Mouse (Mus musculus) embryonic fibroblast, embryonic 13.5 days (primary cell): ENCODE results near the gene Gm20458. TPM values are rescaled to one million over a fixed set of nuclear protein-coding genes. Genes with fewer than 3 reads are reported as not detected.

ENCODE experiments used
- H3K27ac ChIP-seq: 2 replicates; pipeline ENCODE4 v1.5.1; 2012; ENCODE audit warnings: low read length, control low read depth, inconsistent platforms; ENCODE audit not compliant: insufficient read depth
- H3K4me1 ChIP-seq: 2 replicates; pipeline ENCODE4 v1.6.1; 2011; ENCODE audit warnings: low read length; ENCODE audit not compliant: control insufficient read depth, insufficient read depth
- H3K4me3 ChIP-seq: 2 replicates; pipeline ENCODE4 v1.5.1; 2011; ENCODE audit warnings: mild to moderate bottlenecking, control low read depth, low read length; ENCODE audit not compliant: insufficient read depth
- CTCF ChIP-seq: IDR thresholded peaks from 2 replicates; pipeline ENCODE4 v1.5.1; 2011; ENCODE audit warnings: mild to moderate bottlenecking, control low read depth, low read length, moderate library complexity, borderline replicate concordance; ENCODE audit not compliant: insufficient read depth
- POLR2A ChIP-seq: IDR thresholded peaks from 2 replicates; pipeline ENCODE4 v1.6.1; 2011; ENCODE audit warnings: low read depth, mild to moderate bottlenecking, control low read depth, low read length, moderate library complexity
- polyA plus RNA-seq: library from polyadenylated mRNA; stranded (reverse); fragments of >200 nt; gene quantifications from 2 replicates; pipeline ENCODE4 v1.2.4, GENCODE M21; 2011; ENCODE audit warnings: low read depth; ENCODE audit not compliant: missing spikeins, insufficient read length

Gene Gm20458
- polyA plus RNA-seq, 1 experiment: 4.1 TPM

GRCm38 (mm10) chr2:164442315-164443050, 18.3 kb upstream of the Gm20458 start:
- H3K4me3 ChIP-seq: peak overlapping the region; percentile 66
- TF ChIP-seq POLR2A: no peak; the same call in 1 of the 2 replicates
- peaks cover 10% of the 10 kb centered on the region for H3K4me1 ChIP-seq
- H3K27ac ChIP-seq: peak overlapping the region; percentile 68

GRCm38 (mm10) chr2:164443051-164443437, 17.7 kb upstream of the Gm20458 start:
- Histone ChIP-seq H3K27ac (peak overlapping the region; percentile 68), H3K4me3 (peak overlapping the region; percentile 66), H3K4me1 (peaks cover 6% of the 10 kb centered on the region; the same call in 1 of the 2 replicates)
- TF ChIP-seq CTCF (no peak), POLR2A (peak; percentile 98)

- Histone ChIP-seq H3K4me3 (peak within 1 kb of the TSS; percentile 66), H3K27ac (peak within 1 kb of the TSS; percentile 68), H3K4me1 (peaks cover 3% of the 10 kb centered on the region; the same call in 1 of the 2 replicates)
- TF ChIP-seq POLR2A (no peak), CTCF (no peak)
Measured at GRCm38 (mm10) chr2:164443460-164444000, 17.2 kb upstream of the Gm20458 start, which contains the start of gene Sdc4. TSS of gene Sdc4 (minus strand) at chr2:164443887.

DNA sequence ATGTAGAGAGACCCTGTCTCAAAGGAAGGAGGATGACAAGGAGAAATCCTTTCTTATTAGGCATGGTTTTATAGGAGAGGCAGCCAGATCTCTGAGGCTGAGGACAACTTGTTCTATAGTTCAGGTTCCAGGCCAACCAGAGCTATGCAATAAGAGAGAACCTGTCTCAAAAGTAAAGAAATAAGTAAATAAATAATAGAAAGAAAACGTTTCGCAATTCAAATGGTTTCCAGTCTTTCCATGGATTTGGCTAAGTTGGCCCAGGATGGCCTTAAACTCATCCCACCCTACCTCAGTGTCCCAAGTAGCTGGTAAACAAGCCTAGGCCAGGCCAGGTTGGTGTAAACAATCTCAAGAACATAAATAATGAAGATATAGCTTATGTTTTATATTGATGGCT, 16.1 kb upstream of the Gm20458 start:
- H3K4me1 ChIP-seq: no peaks in the 10 kb centered on the region
- H3K4me3 ChIP-seq: no peak overlapping the region
- H3K27ac ChIP-seq: no peak overlapping the region
- TF ChIP-seq POLR2A (no peak), CTCF (no peak)

DNA sequence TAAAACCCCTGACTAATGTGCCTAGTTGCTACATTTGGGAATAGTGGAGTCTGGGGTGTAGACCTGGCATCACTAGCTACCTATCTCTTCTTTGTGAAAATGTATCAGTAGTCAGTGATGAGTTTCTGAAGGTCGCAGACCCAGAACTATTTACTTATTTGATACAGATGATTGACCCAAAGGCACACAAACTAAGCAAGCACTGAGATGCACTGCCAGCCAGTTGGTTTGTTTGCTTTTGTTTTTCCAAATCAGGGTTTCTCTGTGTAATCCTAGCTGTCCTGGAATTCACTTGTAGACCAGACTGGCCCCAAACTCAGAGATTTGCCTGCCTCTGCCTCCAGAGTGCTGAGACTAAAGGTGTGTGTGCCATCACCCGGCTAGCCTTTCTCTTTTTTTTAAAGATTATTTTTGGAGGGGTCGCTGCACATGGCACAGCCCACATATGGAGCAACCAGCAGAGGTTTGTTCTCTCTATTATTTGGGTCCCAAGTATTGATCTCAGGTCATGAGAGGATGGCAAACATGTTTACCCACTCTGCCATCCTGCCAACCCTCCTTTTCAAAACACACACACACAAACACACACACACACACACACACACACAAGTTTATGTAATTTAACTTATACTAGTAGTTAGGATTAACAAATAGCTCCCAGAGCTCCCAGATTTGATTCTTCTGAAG, 15.2 kb upstream of the Gm20458 start:
- TF ChIP-seq CTCF (no peak), POLR2A (no peak)
- Histone ChIP-seq H3K4me1 (no peaks in the 10 kb centered on the region), H3K4me3 (no peak overlapping the region), H3K27ac (no peak overlapping the region)

- TF ChIP-seq POLR2A (no peak), CTCF (no peak)
- Histone ChIP-seq H3K27ac (no peak overlapping the region), H3K4me1 (no peaks in the 10 kb centered on the region), H3K4me3 (no peak overlapping the region)
Measured at GRCm38 (mm10) chr2:164446086-164446469, 14.7 kb upstream of the Gm20458 start.

DNA sequence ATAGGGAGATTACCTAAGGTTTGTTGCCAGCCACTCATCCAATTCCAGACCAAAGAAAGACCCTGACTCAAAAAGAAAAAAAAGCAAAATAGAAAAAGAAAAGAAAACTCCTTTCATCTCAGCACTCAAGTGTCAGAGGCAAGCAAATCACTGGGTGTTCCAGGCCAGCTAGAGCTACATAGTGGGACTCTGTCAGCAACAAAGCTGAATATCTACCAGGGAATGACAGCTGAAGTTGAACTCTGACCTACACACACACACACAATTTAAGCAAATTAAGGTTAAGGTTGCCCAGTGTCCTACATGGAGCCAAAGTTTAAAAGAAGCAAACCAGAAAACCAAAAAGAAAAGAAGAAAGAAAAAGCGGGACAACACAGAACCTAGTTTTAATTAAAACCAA, 12.6 kb upstream of the Gm20458 start:
- no peak overlapping the region for H3K4me3 ChIP-seq
- TF ChIP-seq POLR2A (no peak), CTCF (no peak)
- H3K4me1 ChIP-seq: peaks cover 9% of the 10 kb centered on the region
- no peak overlapping the region for H3K27ac ChIP-seq

DNA sequence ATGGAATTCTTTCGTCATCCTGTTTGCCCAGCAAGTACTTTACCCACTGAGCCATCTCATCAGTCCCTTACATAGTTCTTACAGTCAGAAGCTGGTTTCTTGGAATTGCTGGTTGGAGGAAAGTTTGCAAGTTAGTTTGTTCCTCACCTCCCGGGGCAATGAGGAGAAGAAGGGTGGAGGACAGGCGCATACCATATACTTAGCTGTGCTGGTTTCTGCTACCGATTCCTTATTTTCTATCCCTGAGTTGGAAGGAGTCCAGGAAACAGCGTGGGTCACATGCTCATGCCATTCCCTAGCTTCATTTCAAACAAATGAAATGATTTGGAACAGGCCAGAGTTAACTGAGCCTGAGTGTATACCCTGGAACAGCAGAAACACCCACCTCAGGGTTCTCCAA, 11.8 kb upstream of the Gm20458 start:
- TF ChIP-seq POLR2A (no peak), CTCF (no peak)
- Histone ChIP-seq H3K4me3 (no peak overlapping the region), H3K27ac (no peak overlapping the region), H3K4me1 (peaks cover 9% of the 10 kb centered on the region)

DNA sequence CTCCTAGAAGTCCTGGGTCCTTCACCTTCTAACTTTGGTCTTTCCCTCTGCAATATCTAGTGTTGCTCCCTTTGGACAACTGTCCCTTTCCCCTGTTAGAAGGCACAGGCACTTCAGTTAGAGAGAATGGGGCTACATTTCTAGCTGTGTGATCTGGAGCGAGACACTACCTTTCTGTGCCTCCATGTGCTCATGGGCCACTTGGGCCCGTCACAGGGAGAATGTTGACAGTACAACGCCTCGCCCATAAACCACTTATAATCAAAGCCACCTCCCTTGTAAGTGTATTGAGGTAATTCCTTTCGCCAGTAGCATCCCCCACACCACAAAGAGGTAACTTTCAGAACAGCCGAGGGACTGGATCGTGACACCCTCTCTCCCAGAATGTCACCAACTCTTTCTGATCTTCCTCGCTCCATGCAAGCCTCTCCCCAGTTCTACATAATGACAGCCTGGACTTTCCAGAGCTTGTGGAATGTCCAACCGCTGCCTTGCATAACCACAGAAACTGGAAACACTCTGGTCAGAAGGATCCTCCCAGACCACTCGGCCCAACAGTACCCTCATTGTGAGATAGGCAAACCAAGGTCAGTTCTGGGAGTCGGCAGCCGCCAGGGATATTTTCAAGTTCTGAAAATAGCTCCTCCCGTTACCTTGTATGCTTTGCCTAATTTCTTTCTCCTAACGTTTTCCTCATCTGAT, 11.3 kb upstream of the Gm20458 start:
- Histone ChIP-seq H3K4me3 (no peak overlapping the region), H3K4me1 (peaks cover 9% of the 10 kb centered on the region), H3K27ac (no peak overlapping the region)
- TF ChIP-seq CTCF: no peak
